Mouse (Mus musculus): ENCODE results near the gene Auts2. TPM values are rescaled to one million over a fixed set of nuclear protein-coding genes. Genes with fewer than 3 reads are reported as not detected.
A peak's percentile ranks its signal among the peaks of the same experiment; 100 is the strongest.

The Auts2 gene
- total RNA-seq, 2 experiments from 2014 or later: 20.4 TPM

DNA sequence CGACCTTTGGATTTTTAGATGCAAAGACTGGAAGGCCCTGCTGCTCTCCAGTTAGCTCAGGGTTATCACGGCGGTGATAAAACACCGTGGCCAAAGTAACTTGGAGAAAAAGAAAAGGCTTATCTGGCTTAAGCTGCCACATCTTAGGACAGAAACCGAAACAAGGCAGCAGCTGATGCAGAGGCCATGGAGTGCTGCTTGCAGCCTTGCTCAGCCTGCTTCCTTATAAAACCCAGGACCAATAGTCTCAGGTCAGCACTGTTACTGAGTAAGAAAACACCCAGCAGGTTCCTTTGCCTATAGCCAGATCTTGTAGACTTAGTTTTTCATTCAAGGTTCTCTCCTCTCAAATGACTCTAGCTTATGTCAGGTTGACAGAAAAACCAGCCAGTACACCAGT, 621.0 kb downstream of the Auts2 start:
- DNase-seq (ENCODE audit: low spot score): no peak

DNA sequence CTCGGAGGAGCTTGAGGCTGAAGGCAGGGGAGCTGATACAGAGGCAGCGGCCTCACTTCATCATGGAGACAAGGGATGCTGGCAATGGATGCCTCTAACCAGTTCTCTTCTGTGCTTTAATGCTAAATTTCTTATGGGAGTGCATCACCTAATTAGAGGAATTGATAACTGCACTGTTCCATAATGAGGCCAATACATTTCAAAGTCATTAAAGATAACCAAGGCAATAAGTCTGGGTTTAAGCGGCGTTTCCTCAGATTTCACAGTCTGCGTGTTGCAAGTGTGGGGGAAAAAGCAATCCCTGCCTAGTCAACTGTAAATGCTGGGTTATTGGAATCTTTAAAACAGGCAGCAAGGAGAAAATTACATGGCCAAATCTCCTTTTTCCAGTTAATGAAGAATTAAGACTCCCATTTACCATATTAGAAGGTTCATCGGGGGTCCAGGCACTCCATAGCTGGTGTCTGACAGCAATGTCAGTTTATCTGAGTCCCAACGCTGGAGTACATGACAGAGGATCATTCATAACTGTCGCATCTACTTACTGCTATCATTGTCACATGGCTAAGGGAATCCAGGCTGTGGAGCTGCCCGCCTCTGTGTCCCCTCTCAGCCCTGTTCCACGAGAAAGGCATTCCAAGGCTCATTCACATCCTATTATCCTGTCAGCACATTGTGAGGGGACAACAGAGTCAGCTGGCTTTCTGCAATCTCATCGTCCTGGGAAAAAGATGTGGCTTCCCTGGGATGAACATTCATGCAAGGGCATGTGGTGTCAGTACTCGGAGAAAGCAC, 623.0 kb downstream of the Auts2 start:
- DNase-seq (ENCODE audit: low spot score): no peak

- DNase-seq (ENCODE audit: low spot score): no peak
Measured at GRCm38 (mm10) chr5:131916791-131917403, 626.2 kb downstream of the Auts2 start.

- no peak for DNase-seq (ENCODE audit: low spot score)
Measured at GRCm38 (mm10) chr5:131913562-131913961, 629.6 kb downstream of the Auts2 start.

GRCm38 (mm10) chr5:131912983-131913382, 630.2 kb downstream of the Auts2 start:
- no peak for DNase-seq (ENCODE audit: low spot score)

GRCm38 (mm10) chr5:131906313-131906712, 636.8 kb downstream of the Auts2 start:
- DNase-seq (ENCODE audit: low spot score): no peak

- no peak for DNase-seq (ENCODE audit: low spot score)
Measured at GRCm38 (mm10) chr5:131904478-131904877, 638.7 kb downstream of the Auts2 start.

- DNase-seq (ENCODE audit: low spot score): no peak
Measured at GRCm38 (mm10) chr5:131898048-131898638, 645.0 kb downstream of the Auts2 start.

DNA sequence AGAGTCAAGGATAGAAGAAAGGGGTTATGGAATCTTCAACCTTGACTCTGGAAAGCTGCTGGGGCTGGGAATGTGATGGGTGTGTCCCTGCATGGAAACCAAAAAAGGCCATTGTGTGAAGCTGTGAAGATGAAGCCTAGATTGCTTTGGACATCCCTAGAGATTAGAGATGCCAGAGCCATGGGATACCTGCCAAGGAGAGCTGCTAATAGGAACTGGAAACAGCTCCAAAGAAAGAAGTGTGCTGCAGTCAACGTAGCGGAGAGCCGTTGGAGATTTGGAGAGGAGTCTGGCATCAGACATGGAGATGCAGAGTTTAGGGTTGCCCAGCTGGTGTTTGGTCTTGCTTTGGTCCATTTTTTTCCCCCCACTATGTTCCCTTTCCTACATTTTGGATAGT, 656.5 kb downstream of the Auts2 start:
- no peak for DNase-seq (ENCODE audit: low spot score)

GRCm38 (mm10) chr5:131876569-131876968, 666.6 kb downstream of the Auts2 start:
- peak; percentile 11 for DNase-seq (ENCODE audit: low spot score)

GRCm38 (mm10) chr5:131875976-131876375, 667.2 kb downstream of the Auts2 start:
- DNase-seq (ENCODE audit: low spot score): no peak

DNA sequence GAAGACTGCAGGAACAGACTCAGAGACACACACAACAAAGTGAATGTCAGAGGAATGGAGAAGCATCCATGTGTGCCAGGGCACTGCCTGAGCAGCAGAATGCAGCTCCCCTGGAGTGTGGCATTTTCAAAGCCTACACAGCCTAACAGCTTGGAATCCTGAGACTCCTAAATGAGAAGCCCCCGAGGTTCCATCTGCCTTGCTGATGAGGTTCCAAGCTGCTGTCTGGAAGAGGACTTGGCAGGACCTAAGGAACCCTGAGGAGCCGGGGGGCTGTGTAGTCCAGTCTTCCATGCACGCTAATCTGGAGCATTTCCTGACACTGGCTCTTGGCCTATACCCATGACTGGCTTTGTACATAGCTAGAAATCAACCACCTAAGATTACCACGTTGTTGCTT, 670.0 kb downstream of the Auts2 start:
- no peak for DNase-seq (ENCODE audit: low spot score)

DNA sequence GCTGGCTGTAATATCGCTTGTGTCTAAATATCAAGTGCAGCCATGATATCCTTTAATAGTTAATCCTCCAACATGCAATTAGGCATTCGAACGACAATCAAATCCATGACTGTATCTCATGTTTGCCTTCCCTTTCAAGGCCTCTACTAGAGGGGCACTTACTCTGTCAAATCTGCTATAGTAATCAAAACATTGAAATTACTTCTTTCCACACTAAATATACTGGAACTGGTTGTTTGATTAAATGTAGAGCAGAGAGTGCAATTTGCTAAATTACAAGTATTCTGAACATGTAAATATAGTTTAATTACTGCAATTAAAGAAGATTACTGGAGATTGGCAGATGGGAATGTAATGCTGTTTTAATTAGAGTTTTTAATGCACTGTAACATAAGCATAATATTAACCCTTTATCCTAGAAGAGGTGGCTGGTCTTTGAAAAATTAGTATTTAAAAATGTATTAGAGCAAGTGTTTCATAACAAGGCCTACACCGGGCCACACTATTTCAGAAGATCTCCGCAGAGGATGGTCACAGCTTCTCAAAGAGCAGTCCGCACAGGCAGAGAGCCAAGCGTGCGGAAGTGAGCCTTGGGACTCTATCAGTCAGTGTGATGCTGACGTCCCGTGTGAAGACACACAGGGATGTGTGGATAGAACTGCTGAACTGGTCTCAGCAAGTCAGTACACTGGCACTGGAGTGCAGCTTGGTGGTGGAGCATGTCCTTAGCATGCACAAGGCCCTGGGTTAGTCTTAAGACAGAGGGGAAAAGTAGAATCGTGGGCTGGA, 673.2 kb downstream of the Auts2 start:
- DNase-seq (ENCODE audit: low spot score): no peak

- no peak for DNase-seq (ENCODE audit: low spot score)
Measured at GRCm38 (mm10) chr5:131865200-131865599, 677.9 kb downstream of the Auts2 start.

GRCm38 (mm10) chr5:131857976-131858375, 685.2 kb downstream of the Auts2 start:
- DNase-seq (ENCODE audit: low spot score): no peak

DNA sequence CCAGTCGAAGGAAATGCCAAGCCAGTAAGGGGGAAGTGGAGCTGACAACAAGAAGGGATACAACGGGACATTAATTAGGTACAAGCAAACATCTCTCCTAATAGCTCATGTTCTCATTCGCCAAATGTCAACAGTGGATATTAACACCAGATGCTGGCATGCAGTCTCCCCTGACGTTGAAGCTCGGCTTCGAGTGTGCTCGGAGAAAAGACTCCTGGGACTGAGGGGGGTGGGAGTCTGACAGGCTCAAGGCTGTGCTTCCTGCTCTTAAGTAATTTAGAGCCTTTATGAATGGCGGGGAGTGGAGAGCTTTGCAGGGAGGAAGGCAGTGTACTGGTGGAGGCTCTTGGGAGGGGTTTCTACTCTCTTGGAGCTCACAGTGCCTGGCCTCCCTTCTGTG, 687.8 kb downstream of the Auts2 start:
- peak; percentile 66 for DNase-seq (ENCODE audit: low spot score)

GRCm38 (mm10) chr5:131851597-131852453, 691.3 kb downstream of the Auts2 start:
- no peak for DNase-seq (ENCODE audit: low spot score)

DNA sequence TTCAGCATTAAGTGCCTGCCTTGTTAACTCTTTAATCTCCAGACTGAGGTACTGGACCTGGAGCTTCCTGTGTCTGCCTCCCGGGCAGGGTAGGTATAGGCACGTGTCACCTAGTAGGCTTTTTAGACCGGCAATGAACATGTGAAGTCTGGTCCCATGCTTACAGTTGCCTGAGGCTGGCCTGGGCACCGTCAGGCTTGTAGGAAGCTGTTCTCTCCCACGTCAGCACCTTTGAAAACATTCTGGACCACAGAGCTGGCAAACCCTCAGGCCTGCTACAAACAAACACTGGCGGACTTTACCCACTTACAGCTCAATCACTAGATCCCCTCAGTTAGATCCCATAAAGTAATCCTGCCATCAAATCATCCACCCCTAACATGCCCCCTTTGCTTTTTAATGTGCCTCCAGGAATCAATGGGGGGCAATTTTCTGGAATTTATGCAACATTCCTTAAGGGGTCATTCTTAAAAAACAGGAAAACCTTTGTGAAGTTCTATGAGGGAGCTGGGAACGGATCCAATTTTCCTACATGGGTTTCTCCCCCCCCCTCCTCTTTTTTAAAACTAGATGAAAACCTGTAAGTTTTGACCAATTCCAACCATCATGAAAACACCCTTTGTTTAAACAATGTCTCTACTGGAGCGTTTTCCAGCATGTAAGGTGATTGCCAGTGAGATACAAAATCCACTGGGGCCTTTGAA, 692.4 kb downstream of the Auts2 start:
- DNase-seq (ENCODE audit: low spot score): no peak

DNA sequence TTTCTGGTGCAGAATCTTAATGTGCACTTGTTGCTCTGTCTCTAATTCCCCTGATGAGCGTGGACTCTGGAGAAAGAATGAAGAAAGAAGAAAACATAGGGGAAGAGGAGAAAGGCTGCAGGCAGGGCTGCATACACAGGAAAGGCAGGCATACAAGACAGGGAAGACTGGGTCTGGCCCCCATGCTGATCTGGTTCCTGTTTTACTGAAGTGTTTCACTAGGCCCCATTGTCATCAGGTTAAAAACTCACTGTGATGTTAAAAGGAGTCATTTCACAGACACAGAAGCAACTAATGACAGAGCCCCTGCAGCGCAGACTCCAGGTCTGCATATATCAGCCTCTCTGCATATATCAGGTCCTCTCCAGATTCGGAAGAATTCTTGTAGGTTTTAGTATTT, 693.5 kb downstream of the Auts2 start:
- DNase-seq (ENCODE audit: low spot score): no peak

- no peak for DNase-seq (ENCODE audit: low spot score)
Measured at GRCm38 (mm10) chr5:131844519-131844800, 698.7 kb downstream of the Auts2 start.
